Mouse (Mus musculus) lung, postnatal 36 days (tissue): ENCODE measurements around the gene Eif2b1.
"Not testable (repeated sequence)": the region's sequence is repeated elsewhere in the genome, so short reads cannot be mapped to it uniquely, and the experiment has no call there.

Experiments
- DNase-seq: peaks from one replicate; pipeline ENCODE4 v3.0.0; 2022; ENCODE audit warnings: mixed read lengths

Gene Eif2b1

DNA sequence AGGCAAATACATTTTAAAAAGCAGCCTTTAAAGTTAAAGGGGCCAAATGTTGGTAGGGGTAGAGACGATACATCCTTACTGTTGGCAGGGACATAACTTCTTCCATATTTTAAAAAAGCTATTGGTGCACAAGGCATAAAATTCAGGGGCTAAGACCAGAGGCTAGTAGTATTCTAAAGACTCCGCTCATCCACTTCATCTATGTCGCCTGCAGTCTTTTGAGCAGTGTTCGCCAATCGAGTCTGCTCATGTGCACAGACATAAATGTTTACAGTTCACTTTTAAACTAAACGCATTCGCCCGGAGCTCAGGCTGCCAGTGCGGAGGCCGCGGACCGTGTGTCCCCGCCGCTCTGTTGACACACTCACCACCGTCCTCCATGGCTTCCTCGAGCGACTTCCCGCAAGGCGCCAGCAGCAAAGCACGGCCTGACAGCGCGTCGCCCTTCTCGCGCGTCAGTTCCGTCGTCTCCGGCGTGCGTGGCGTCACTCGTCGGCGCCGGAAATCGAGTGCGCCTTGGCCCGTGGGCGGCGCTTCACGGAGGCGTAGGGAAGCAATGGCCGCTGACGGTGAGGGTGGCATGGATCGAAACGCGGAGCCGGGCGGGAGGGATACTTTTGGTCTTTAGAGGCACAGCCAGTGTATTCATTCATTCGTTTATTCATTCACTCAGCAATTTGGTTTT, at the start of gene Eif2b1, which contains the start of gene Gtf2h3:
Gene Eif2b1, minus strand, starts transcription at position 499 of the 685 bp plus-strand sequence.
Gene Gtf2h3, plus strand, starts transcription at position 508 of the 685 bp plus-strand sequence.
- peak; percentile 94 for DNase-seq

DNA sequence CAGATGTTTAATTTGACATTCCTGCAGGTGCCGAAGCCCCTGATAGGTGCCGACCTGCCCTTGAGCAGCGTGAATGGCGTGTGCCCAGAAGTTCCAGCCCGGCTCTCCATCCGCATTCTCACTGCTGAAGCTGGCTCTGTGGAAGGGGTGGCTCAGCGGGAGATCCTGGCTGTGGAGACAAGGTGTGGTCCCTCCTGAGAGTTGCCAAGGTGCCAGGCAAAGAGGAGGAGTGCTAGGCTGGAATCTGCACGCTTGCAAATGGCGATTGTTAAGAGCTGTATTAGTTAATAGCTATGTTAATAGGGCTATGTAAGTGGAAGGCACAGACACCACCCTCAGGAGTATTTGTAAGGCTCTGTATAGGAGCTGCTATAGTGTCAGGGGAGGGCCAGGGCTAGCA, 45.4 kb upstream of the Eif2b1 start:
- DNase-seq, result no peak

DNA sequence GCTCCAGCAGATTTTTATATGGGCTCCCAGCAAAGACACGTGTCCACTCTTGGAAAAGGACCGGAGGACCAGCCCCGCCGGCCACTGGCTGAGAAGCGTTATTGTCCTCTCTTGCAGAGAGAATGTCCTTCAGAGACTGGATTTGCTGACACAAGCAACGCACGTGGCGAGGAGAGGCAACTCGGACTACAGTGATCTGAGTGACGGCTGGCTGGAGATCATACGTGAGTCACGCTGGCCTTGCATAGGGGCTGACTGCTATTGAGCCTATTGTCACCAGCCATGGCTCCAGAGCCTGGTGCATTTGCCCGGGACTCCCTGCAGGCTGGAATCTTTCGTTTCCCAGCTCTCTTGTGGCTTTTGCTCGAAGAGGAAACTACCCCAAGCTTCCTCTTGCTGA, 44.0 kb upstream of the Eif2b1 start:
- DNase-seq, result no peak

DNA sequence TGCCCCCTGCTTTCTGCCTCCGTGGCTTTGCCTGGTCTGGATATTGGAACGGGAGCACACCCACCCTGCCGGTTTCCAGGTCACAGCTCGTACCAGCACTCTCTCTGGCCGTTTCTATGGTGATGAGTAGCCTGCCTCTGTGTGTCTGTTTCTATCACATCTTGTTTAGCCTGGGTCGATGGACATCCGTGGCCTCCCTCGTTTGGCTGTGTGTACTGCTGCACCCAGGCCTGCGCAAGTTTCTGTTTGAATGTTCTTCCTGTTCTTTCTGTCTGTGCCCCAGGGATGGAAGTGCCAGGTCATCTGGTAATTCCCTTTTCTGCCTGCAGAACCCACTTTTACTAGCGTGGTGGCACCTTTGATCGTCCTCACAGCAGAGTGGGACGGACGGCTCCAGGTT, 42.4 kb upstream of the Eif2b1 start:
- peak; percentile 12 for DNase-seq

DNA sequence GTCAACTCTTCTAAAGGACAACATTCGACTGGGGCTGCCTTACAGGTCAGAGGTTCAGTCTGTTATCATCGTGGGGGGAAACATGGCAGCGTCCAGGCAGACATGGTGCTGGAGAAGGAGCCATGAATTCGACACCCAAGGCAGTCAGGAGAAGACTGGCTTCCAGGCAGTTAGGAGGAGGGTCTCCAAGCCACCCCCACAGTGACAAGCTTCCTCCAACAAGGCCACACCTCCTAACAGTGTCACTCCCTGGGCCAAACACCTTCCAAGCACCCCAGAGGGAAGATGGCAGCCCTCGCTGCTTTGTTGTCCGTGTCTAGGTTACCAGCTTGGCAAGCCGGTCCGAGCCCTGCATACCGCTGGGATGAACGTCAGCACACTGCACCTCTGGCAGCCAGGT, 39.8 kb upstream of the Eif2b1 start:
- no peak for DNase-seq

DNA sequence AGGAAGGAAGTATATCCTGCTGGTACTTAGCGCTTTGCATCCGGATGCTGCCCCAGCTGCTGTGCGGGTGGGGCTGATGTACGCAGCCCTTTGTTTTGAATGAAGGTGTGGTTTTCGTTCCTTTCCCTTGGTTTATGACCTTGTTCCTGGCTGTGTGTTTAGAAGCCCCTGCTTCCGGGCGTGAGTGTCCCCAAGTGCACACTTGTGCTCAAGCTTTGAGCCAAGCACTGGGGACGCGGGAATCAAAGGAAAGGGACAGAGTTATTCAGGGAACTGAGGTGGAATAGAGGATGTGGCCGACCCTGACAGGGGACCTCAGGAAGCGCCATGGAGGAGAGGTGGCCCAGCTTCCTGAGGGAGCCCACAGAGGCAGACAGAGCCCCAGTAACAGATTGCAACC, 35.8 kb upstream of the Eif2b1 start:
- peak; percentile 26 for DNase-seq

DNA sequence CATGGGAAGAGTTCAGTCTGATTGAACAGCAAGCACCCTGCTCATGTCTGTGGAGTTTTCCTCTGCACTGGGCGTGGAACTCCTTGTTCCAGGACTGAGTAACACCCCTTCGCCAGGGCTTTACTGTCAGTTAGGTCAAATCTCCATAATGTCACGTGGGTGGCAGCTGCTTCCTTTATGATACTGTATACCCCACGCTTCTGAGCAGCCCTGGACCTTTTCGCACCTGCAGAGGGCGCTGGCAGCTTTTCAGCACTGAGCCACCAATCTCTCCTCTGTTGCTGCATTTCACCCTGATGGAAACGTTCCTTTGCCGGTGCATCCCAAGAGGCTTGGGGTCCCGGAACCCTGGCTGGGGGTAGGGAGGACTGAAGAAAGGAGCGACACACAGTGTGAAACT, 32.0 kb upstream of the Eif2b1 start:
- no peak for DNase-seq

DNA sequence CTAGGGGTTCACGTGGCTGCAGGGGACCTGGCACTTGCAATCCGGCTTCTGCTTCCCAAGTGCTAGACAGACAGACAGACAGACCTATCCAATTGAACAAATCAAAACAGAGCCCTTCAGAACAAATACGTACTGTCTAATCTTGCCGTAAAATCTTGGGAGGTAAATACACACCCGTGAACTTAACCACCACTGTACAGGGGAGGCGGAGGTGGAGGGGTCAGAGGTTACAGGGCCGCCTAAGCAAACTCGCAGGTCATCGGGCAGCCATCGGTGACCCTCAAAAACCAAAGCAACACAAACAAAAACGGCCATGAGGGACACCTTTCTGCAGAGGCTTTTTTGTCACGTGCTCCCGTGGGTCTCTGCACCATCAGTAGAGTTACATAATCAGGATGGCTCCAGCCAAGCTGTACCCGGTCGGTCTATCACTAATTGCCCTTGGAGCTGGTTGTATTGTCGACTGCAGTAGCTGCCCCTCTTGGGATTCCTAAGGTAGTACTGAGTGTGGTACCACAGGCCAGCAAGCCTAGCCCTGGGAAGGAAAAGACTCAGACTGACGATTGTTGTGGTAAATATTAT, 26.2 kb upstream of the Eif2b1 start:
- no peak for DNase-seq

DNA sequence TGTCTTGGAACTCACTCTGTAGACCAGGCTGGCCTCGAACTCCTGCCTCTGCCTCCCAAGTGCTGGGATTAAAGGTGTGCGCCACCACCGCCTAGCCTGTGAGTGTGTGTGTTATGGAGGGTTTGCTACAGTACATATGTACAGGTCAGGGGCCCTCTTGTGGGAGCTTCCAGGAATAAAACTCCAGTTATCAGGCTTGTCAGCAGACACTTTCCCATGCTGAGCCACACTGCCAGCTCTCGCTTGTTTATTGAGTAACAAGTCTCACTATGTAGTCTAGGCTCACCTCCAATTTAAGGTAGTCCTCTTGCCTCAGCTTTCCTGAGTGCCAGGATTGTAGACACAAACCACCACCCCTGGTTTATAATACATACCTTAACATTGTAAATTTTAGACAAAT, 25.4 kb upstream of the Eif2b1 start:
- no peak for DNase-seq

DNA sequence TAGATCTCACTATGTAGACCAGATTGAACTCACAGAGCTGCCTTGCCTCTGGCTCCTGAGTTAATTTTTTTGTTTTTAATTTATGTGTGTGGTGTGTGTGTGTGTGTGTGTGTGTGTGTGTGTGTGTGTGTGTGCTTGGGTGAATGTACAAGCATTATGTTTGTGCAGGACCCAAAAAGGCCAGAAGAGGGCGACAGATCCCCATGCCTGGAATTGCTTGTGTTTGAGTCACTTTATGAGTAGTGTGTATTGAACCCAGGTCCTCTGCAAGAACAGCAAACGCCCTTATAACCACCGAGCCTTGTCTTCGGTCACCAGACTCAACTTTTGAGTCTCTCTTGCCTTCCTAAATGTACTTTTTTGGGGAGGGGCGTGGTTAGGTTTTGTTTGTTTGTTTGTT, 23.4 kb upstream of the Eif2b1 start:
- DNase-seq, result peak; percentile 65

DNA sequence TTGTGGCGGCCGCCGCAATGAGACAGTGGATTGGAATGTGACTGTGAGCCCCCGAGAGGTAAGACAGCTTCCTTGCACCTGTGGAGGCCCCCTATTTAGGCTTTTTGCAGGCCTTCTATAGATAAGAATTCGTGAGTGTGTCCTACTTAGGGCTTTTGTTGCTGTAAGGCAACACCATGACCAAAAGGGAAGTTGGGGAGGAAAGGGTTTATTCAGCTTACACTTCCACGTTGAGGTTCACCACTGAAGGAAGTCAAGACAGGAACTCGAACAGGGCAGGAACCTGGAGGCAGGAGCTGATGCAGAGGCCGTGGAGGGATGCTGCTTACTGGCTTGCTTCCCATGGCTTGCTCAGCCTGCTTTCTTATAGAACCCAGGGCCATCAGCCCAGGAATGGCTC, 20.8 kb upstream of the Eif2b1 start:
- not testable (repeated sequence) for DNase-seq

DNA sequence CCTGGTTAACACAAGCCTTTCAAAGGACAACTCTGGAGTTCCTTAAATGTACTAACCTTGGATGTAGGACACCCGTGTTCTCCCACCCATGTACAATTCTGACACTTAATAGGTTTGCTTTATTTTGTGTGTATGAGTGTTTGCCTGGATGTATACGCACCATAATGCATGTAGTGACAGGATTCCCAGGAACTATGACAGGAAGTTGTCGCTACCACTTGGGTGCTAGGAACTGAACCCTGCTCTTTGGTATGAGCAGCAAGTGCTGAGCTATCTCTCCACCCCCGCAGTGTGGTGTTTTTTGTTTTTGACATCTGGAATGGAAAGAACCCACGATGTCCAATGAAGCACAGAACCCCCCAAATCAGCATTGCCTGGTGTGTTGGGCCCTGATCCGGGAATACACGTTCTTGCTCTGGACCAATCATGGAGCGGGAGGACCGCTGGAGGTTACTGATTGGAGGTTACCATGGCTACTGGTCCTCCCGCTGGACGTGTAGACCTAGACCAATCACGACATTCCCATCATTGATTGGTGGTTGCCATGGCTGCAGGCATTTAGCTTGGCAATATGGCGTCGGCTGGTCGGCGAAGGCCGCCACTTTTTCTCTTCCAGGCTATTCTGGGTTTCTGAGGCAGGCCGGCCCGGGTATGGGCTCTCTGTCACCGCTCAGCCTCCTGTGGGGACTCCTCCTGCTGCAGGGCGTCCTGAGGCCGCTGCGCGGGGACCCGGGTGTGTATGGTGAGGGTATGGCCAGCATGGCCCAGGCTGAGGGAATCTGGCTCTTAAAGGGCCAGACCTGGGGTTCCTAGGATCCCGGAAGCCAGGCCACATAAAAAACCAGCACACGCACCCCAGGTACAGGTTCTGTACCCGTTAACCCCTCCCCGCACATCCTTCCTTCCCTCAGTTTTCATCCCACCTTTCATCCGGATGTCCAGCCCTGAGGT, 19.6 kb upstream of the Eif2b1 start:
- peak; percentile 99 for DNase-seq

DNA sequence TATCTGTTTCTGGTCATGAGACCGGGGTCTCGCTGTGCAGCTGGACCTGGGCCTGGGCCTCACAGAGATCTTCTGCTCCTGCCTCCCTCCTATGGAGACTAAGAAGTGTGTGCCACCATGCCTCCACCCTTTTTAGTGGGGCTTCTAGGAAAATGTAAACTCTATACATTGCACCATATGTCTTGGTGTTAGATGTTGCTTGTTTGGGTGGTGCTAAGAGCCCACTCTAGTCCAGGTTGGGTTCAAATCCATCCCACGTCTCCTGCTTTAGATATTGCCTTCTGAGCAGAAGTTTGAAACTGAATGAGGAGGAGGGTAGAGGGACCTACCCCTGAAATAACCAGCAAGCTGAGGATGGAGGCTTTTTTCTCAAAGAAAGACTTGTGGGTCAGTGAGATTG, 13.8 kb upstream of the Eif2b1 start:
- DNase-seq, result no peak

DNA sequence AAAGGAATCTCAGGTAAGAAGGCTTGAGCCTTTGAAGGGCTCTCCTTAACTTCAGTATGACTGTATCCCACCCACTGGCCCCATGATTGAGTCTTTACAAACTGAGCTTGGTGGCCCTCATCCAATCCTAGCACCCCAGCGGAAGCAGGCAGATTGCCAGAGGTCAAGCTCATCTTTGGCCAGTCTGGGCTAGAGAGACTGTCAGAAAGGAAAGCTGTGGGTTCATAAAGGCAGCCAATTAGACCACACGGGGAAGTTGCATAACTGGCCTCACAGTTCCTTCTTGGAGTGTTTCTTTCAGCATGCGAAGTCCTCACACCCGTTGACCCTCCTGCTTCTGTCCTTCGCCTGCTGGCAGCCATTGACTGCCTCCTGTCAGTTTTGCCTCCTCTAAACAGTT, 3.6 kb upstream of the Eif2b1 start:
- DNase-seq, result peak; percentile 61

DNA sequence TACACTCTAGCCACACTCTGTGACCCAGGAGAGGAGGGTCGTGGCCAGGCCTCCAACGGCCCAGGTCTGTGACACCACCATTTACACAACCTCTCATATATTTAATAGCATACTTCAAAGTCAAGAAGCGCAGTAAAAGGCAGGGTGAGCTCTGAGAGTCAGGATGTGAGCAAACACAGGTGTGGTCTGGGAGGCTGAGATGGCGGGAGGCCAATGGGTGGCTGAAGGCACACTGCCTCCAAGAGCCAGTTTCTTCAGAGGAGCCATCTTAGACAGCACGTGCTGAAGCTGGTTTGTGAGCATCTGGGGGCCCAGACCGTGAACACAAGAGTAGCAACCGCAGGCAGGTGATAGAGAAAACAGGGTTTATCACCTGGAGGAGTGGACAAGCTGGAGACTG, 3.5 kb downstream of the Eif2b1 start:
- DNase-seq, result no peak

DNA sequence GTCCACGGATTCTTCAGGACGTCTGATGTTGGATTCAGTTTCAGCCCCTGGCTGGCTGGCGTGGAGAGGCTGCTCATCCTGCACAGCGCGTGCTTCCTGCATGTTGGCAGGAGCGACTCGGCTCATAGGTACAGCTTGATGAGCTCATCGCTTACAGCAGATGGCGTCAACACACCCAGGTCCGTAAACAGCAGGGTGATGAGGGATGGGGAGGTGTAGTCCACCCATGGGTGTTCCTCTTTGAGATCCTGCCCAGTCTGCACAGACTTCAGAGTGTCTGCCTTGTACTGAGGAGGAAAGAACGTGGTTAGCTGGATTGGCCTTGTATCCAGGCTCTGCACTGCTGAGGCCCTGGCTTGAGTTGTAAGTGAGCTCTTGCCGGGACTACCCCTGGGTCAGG, 7.9 kb downstream of the Eif2b1 start:
- no peak for DNase-seq

DNA sequence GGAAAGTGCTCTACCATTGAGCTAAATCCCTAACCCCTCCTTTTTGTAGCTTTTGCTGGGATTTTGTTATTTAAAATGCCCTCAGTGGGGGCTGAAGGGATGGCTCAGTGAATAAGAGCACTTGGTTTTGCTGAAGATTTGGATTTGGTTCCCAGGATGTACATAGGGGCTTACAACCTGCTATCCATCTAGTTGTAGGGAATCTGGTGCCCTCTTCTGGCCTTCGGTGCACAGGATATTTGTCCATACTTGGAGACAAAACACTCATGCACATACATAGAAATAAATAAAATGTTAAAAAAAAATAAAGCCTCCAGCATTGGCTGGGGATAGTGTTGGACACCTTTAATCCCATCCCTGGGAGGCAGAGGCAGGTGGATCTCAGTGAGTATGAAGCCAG, 23.8 kb downstream of the Eif2b1 start:
- DNase-seq, result no peak

DNA sequence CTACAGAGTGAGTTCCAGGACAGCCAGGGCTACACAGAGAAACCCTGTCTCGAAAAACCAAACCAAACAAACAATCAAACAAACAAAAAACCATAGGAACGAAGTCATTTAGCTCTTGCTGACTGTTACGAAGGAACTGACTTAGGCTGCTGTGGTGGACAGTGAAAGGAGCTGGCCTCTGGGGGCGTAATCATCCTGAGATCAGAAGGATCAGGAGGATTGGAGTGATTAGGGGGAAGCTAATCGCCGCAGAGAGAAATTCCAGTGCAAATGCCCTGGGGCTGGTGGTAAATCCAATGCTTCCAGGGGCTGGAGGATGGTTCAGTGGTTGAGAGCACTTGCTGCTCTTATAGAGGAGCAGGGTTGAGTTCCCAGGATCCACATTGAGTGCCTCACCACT, 25.3 kb downstream of the Eif2b1 start:
- DNase-seq, result no peak

DNA sequence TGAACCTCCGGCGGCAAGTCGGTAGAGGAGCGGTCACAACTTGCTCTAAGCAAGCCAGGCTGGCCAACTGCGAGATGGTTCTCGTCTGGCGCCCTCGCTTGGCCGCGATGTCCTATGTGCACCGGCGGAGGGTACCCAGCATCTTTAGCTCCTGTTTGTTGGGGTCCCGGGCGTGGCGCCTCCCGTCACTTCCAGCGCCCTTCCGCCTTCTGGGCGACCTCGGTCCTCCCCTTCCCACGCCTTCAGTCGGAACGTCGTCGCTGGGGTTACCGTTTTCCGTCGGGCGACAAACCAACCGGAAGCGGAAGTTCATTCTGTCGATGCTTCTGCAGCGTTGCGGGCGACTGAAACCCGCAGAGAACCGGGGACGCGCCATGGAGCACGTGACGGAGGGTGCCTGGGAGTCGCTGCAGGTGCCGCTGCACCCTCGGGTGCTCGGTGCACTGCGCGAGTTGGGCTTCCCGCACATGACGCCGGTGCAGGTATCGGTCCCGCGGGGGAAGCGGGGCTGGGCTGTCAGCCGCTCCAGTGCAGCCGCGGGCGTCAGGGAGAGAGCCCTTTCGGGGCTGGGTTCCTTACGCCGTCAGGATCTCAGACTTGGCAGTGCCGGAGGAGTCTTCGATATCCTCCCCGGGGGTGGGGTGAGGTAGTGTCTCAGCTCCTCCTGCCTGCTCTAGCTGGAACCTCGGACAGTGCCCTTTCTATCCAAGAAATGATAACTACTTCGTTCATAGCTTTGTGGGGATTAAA, 26.2 kb downstream of the Eif2b1 start, which contains the start of gene Ddx55:
Gene Ddx55, plus strand, starts transcription at position 307 of the 750 bp plus-strand sequence.
- DNase-seq, result peak; percentile 93

DNA sequence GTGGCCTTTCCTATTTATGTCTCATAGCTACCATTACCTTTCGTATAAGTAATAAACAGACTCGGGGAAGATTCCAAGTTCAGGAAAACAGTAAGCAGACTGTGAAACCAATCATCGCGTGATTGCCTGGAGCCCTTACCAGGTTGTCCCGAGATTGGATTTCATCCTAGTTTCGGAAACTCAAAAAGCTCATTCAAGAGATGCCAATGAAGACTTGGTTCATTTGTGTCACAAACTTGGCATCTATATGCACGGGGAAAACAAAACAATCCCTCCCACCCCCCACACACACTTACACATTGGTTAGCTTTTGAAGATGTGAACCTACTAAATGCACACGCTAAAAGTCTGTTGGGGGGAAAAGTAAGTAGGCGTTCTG, 26.8 kb downstream of the Eif2b1 start:
- no peak for DNase-seq

DNA sequence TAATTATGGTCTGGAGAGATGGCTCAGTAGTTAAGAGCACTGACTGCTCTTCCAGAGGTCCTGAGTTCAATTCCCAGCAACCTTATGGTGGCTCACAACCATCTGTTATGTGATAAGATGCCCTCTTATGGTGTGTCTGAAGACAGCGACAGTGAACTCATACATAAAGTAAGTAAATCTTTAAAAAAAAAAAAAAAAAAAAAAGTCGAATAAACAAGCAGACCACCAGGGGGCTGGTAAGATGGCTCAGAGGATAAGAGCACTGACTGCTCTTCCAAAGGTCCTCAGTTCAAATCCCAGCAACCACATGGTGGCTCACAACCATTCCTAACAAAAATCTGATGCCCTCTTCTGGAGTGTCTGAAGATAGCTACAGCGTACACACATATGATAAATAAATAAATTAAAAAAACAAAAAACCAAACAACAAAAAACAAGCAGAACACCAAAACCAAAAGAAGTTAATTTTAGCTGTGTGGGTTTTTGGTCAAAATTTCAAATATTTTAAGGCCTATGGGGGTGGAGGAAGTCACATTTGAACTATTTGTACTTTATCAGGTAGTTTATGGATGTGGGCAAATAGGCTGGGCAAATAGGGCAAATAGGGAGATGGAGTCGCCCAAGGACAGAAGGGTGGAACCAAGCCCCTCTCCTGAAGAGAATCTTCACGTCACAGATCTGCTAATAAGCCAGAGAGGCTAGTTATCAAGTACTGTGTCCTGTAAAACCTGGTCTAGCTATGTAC, 27.4 kb downstream of the Eif2b1 start:
- DNase-seq, result not testable (repeated sequence)

DNA sequence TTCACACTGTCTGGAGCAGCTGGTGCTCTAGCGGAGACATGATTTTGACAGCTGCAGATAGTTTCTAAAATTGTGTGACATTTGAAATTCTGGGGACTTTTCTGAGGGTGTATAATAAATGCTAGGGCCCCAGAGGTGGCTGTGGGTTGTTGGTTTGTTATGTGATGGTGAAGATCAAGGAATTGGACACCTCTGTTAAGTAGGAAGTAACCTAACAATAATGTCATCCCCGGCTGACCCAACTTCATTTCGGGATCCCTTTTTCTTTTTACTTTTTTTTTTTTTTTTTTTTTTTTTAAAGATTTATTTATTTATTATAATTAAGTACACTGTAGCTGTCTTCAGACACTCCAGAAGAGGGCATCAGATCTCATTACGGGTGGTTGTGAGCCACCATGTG, 28.2 kb downstream of the Eif2b1 start:
- DNase-seq, result not testable (repeated sequence)
